Mouse (Mus musculus) midbrain, embryonic 10.5 days (tissue): ENCODE data around the gene Arpc3. TPM values are rescaled to one million over a fixed set of nuclear protein-coding genes. Genes with fewer than 3 reads are reported as not detected.

Source experiments
- DNase-seq: peaks from one replicate; pipeline ENCODE4 v3.0.0-alpha.2; 2017; ENCODE audit warnings: low spot score
- H3K27ac ChIP-seq: fragments of 300-500 bp; sonication (generic); replicated peaks from 2 replicates; pipeline ENCODE4 v1.5.1; 2016; ENCODE audit warnings: mild to moderate bottlenecking
- H3K27me3 ChIP-seq: fragments of 300-500 bp; sonication (generic); 2 replicates; pipeline ENCODE4 v1.6.1; 2016; ENCODE audit warnings: low read depth, mild to moderate bottlenecking; ENCODE audit not compliant: poor library complexity, severe bottlenecking
- H3K36me3 ChIP-seq: fragments of 300-500 bp; sonication (generic); 2 replicates; pipeline ENCODE4 v1.6.1; 2016; ENCODE audit warnings: mild to moderate bottlenecking, moderate library complexity
- H3K4me1 ChIP-seq: fragments of 300-500 bp; sonication (generic); 2 replicates; pipeline ENCODE4 v1.6.1; 2016
- H3K4me3 ChIP-seq: fragments of 300-500 bp; sonication (generic); 2 replicates; pipeline ENCODE4 v1.5.1; 2016; ENCODE audit warnings: mild to moderate bottlenecking, moderate library complexity
- H3K9me3 ChIP-seq: fragments of 300-500 bp; sonication (generic); replicated peaks from 2 replicates; pipeline ENCODE4 v1.6.1; 2016; ENCODE audit warnings: mild to moderate bottlenecking
- WGBS: fragments of 180-500 bp; shearing (Covaris S2); methylation state at CpG from one replicate; pipeline ENCODE4 v1.1.7; 2016; 5-methylcytosine and 5-hydroxymethylcytosine counted together
- polyA plus RNA-seq: library from polyadenylated mRNA; unstranded; fragments of >200 nt; fragmentation: Nextera tagmentation; extraction: Ambion mirVana; gene quantifications from 2 replicates; pipeline ENCODE4 v1.2.1, GENCODE M21; 2016

Gene Arpc3
- 88.6 and 103 TPM in 2 replicates for polyA plus RNA-seq

GRCm38 (mm10) chr5:122391786-122392180 is at the start of gene Arpc3:
TSS of gene Arpc3 (plus strand) at chr5:122391878.
- Histone ChIP-seq H3K9me3 (no peaks in the 10 kb centered on the region), H3K4me1 (peaks cover 13% of the 10 kb centered on the region), H3K27ac (peak within 1 kb of the TSS; percentile 85), H3K27me3 (no peaks in the 10 kb centered on the region), H3K4me3 (peak within 1 kb of the TSS; percentile 91), H3K36me3 (peaks cover 13% of the 10 kb centered on the region)
- DNase-seq, result peak; percentile 90
- WGBS, result under 1% methylated on average over 39 of the region's 39 CpGs

DNA sequence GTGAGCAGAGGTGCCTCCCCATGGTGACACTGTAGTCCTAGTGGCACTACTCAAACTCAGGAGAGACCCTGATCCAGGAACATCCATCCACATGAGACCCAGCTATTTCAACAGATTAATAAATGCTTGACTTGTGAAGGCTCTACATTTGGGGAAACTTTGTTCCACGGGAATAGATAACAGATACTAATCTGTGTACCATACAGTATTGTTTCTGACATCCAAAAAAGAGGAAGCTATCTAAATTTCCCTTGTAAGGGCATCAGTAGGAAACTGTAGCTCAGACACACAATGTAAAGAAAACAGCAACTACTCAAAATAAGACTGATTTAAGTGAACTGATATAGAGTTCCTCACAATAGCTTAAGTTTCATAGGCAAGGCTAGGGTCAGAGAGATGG is 48.8 kb upstream of the Arpc3 start:
- Histone ChIP-seq H3K4me3 (no peak overlapping the region), H3K9me3 (0 out of 2 replicates have a peak, but pooled peaks cover 4% of the 10 kb centered on the region), H3K27me3 (no peaks in the 10 kb centered on the region), H3K4me1 (no peaks in the 10 kb centered on the region), H3K36me3 (no peaks in the 10 kb centered on the region), H3K27ac (no peak overlapping the region)
- 88% methylated on average over 1 of the region's 1 CpGs for WGBS
- DNase-seq, result no peak

- H3K36me3 ChIP-seq, result no peaks in the 10 kb centered on the region
- 0 out of 2 replicates have a peak, but pooled peaks cover 4% of the 10 kb centered on the region for H3K9me3 ChIP-seq
- H3K27ac ChIP-seq, result no peak overlapping the region
- WGBS, result 70% methylated on average over 7 of the region's 7 CpGs
- no peak overlapping the region for H3K4me3 ChIP-seq
- no peaks in the 10 kb centered on the region for H3K27me3 ChIP-seq
- DNase-seq, result no peak
- H3K4me1 ChIP-seq, result no peaks in the 10 kb centered on the region
Observed at GRCm38 (mm10) chr5:122343768-122344167, 47.9 kb upstream of the Arpc3 start.

DNA sequence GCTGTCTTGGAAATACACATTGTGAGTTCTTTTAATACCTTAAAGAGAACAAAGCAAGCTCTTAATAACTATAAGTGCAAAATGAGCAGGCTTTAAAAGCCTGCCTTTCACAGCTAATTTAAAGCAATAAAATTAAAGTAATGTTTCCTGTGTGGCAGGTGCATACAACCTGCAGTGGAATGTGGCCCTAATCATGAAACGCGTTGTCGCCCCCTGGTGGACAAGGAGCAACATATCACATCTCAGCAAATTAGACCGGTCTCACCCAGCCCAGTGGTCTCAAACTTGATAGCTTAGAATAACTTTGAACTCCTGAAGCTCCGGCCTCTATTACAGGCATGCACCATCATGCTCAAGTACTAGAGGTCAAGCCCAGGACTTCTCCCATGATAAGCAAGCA is 47.4 kb upstream of the Arpc3 start:
- no peak overlapping the region for H3K27ac ChIP-seq
- no peaks in the 10 kb centered on the region for H3K4me1 ChIP-seq
- DNase-seq, result peak; percentile 67
- H3K27me3 ChIP-seq, result no peaks in the 10 kb centered on the region
- 0 out of 2 replicates have a peak, but pooled peaks cover 4% of the 10 kb centered on the region for H3K9me3 ChIP-seq
- no peaks in the 10 kb centered on the region for H3K36me3 ChIP-seq
- 17% methylated on average over 5 of the region's 5 CpGs for WGBS
- no peak overlapping the region for H3K4me3 ChIP-seq

DNA sequence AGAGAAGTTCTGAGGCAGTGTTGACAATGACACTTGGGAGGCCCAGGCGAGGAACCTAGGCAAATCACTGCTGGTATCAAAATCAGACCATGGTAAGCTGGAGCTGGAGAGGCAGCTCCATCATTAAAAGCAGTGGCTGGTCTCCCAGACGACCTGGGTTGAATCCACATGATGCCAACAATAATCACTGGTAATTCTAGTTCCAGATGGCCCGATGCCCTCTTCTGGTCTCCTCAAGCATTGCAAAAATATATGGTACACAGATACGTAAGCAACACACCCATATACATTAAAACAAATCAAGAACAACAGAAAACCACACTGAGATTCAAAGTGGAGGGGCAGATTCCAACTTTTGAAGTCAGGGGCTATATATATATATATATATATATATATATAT is 45.9 kb upstream of the Arpc3 start:
- Histone ChIP-seq H3K4me1 (no peaks in the 10 kb centered on the region), H3K36me3 (no peaks in the 10 kb centered on the region), H3K9me3 (0 out of 2 replicates have a peak, but pooled peaks cover 4% of the 10 kb centered on the region), H3K4me3 (no peak overlapping the region), H3K27ac (no peak overlapping the region), H3K27me3 (no peaks in the 10 kb centered on the region)
- DNase-seq, result no peak
- 73% methylated on average over 4 of the region's 4 CpGs for WGBS

- Histone ChIP-seq H3K4me3 (peak within 1 kb of the TSS; percentile 97), H3K4me1 (peaks cover 21% of the 10 kb centered on the region), H3K27ac (peak within 1 kb of the TSS; percentile 86), H3K27me3 (no peaks in the 10 kb centered on the region), H3K36me3 (peaks cover 15% of the 10 kb centered on the region), H3K9me3 (no peaks in the 10 kb centered on the region)
- 3% methylated on average over 51 of the region's 51 CpGs for WGBS
- peak; percentile 99 for DNase-seq
Observed at GRCm38 (mm10) chr5:122353807-122354491, 37.7 kb upstream of the Arpc3 start, which contains the start of the genes Rad9b and Vps29. TSS of gene Rad9b (minus strand) at chr5:122354233. TSS of gene Vps29 (plus strand) at chr5:122354369.

- DNase-seq, result no peak
- no peaks in the 10 kb centered on the region for H3K9me3 ChIP-seq
- H3K36me3 ChIP-seq, result peaks cover 21% of the 10 kb centered on the region
- under 1% methylated on average over 57 of the region's 57 CpGs for WGBS
- H3K27me3 ChIP-seq, result no peaks in the 10 kb centered on the region
- H3K4me3 ChIP-seq, result peak overlapping the region; percentile 97
- H3K4me1 ChIP-seq, result peaks cover 21% of the 10 kb centered on the region
- peak overlapping the region; percentile 86 for H3K27ac ChIP-seq
Observed at GRCm38 (mm10) chr5:122354492-122355067, 37.1 kb upstream of the Arpc3 start.

DNA sequence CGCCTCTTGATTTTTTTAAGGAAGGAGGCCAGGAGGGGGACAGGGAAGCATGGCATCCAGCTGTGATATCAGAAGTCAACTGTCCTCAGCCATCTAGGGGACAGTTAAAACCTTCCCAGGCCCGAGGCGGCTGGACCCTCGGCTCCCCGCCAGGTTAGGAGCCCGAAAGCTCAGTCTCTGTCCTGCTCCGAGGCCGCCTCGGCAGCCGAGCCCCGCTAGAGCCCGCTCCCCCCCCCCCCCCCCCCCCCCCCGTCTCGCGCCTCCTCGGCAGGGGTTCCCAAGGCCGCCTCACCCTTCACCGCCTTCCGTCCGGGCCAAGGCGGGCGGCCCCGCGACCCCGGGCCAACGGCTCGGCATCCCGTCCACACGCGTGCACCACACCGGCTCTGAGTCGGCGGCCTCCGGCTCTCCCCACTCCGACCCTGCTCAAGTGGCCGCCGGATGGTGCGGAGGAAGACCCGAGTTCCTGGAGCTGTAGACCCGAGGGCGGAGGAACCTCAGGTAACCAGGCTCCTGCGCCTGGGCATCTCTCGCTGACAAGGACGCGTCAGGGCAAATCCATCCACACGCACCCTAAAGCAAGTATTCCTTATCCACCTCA is 20.0 kb upstream of the Arpc3 start, which contains the start of gene Gpn3:
Gpn3 (plus strand) TSS at position 286 of the 601 bp plus-strand sequence.
- H3K27me3 ChIP-seq, result no peaks in the 10 kb centered on the region
- WGBS, result under 1% methylated on average over 38 of the region's 46 CpGs
- H3K36me3 ChIP-seq, result peaks cover 64% of the 10 kb centered on the region
- DNase-seq, result no peak
- H3K4me1 ChIP-seq, result peaks cover 27% of the 10 kb centered on the region
- H3K27ac ChIP-seq, result peak within 1 kb of the TSS; percentile 92
- H3K4me3 ChIP-seq, result peak within 1 kb of the TSS; percentile 67
- H3K9me3 ChIP-seq, result no peaks in the 10 kb centered on the region

DNA sequence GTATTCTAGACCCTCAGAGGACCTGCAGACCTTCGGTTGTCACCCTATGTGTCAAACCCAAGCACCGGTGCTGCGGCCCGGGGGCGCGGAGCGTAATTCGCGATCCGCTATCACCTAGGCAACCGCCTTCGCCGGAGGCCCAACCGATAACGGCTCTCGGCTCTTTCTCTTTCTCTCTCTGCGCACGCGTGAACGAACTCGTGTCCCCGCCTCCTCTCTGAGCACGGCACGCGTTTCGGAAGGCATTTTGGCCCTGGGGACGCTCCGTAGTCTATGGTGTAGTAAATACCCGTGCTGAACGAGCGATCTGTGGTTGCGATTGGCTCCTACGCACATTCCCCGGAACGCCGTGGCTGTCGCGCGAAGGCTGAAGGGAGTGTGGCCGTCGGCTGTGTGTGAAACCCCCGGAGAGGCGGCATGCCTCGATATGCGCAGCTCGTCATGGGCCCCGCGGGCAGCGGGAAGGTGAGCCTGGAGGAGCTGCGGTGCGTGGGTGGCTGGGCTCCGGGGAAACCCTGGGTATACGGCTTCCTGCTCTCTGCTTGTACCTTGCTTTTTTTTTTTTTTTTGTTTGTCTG is 19.4 kb upstream of the Arpc3 start, which contains the start of gene Fam216a:
Fam216a (minus strand) TSS at position 173 of the 578 bp plus-strand sequence.
- WGBS, result under 1% methylated on average over 53 of the region's 53 CpGs
- Histone ChIP-seq H3K27ac (peak within 1 kb of the TSS; percentile 92), H3K4me3 (peak within 1 kb of the TSS; percentile 67), H3K36me3 (peaks cover 64% of the 10 kb centered on the region), H3K27me3 (no peaks in the 10 kb centered on the region), H3K9me3 (no peaks in the 10 kb centered on the region), H3K4me1 (peaks cover 27% of the 10 kb centered on the region)
- peak; percentile 100 for DNase-seq

- Histone ChIP-seq H3K36me3 (peaks cover 59% of the 10 kb centered on the region), H3K4me3 (peak overlapping the region; percentile 67), H3K4me1 (peaks cover 27% of the 10 kb centered on the region), H3K9me3 (no peaks in the 10 kb centered on the region), H3K27ac (peak overlapping the region; percentile 92), H3K27me3 (no peaks in the 10 kb centered on the region)
- no peak for DNase-seq
- WGBS, result 9% methylated on average over 5 of the region's 5 CpGs
Observed at GRCm38 (mm10) chr5:122372878-122373277, 18.8 kb upstream of the Arpc3 start.

DNA sequence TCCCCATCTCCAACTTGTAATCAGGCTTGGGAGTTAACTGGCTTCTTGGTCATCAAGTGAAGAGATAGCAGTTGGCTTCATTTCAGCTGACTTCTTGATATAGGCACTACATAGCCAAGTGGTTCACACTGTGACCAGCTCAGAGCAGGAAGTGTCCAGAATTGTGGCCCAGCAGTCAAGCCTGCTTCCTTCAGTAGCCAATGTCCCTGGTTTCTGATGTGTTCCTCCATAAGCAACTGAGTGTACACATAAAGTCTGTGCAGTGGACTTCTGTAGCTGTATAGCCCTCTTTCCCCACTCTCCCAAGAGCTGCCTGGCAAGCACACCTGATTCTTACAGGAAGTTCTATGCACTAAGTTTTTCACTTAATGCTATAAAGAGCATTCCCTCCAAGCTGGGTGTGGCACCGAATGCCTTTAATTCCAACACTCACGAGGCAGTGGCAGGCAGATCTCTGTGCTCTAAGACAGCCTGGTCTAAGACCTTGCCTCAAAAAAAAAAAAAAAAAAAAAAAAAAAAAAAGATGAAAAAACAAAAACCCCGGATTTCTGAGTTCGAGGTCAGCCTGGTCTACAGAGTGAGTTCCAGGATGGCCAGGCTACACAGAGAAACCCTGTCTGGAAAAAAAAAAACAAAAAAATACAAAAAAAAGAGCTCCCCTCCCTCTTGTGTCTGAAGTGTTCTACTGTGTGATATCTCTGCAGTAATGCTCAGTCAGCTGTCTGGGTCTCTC is 14.4 kb upstream of the Arpc3 start:
- Histone ChIP-seq H3K27me3 (no peaks in the 10 kb centered on the region), H3K9me3 (no peaks in the 10 kb centered on the region), H3K4me1 (peaks cover 12% of the 10 kb centered on the region), H3K36me3 (peaks cover 77% of the 10 kb centered on the region), H3K4me3 (no peak overlapping the region), H3K27ac (no peak overlapping the region)
- no peak for DNase-seq
- 90% methylated on average over 4 of the region's 4 CpGs for WGBS

- H3K9me3 ChIP-seq, result no peaks in the 10 kb centered on the region
- no peak overlapping the region for H3K27ac ChIP-seq
- WGBS, result 95% methylated on average over 12 of the region's 12 CpGs
- H3K4me1 ChIP-seq, result peaks cover 8% of the 10 kb centered on the region
- no peaks in the 10 kb centered on the region for H3K27me3 ChIP-seq
- no peak for DNase-seq
- no peak overlapping the region for H3K4me3 ChIP-seq
- H3K36me3 ChIP-seq, result peaks cover 85% of the 10 kb centered on the region
Observed at GRCm38 (mm10) chr5:122378171-122378570, 13.5 kb upstream of the Arpc3 start.
